Mouse (Mus musculus) lung, embryonic 14.5 days (tissue): Measurements from ENCODE around the gene Cldn9. TPM values are rescaled to one million over a fixed set of nuclear protein-coding genes. Genes with fewer than 3 reads are reported as not detected.

Experiments used
- ATAC-seq: fragments of 200-750 bp; cut with Nextera tagmentation; 2 replicates; pipeline ENCODE4 v1.8.0; 2017; ENCODE audit warnings: mild to moderate bottlenecking, moderate TSS enrichment, moderate library complexity; ENCODE audit not compliant: insufficient read depth
- DNase-seq: peaks from one replicate; pipeline ENCODE4 v3.0.0-alpha.2; 2015
- H3K27ac ChIP-seq: fragments of 300-500 bp; sonication (generic); 2 replicates; pipeline ENCODE4 v1.5.1; 2014; ENCODE audit warnings: low read depth, mild to moderate bottlenecking, moderate library complexity
- H3K27me3 ChIP-seq: fragments of 300-500 bp; sonication (generic); 2 replicates; pipeline ENCODE4 v1.6.1; 2014; ENCODE audit warnings: low read length, control low read depth; ENCODE audit not compliant: insufficient read depth
- H3K36me3 ChIP-seq: fragments of 300-500 bp; sonication (generic); 2 replicates; pipeline ENCODE4 v1.6.1; 2014; ENCODE audit warnings: control low read depth; ENCODE audit not compliant: insufficient read depth
- H3K4me1 ChIP-seq: fragments of 300-500 bp; sonication (generic); 2 replicates; pipeline ENCODE4 v1.6.1; 2014; ENCODE audit warnings: antibody characterized with exemption, control low read depth; ENCODE audit not compliant: insufficient read depth
- H3K4me2 ChIP-seq: fragments of 300-500 bp; sonication (generic); 2 replicates; pipeline ENCODE4 v1.6.1; 2014; ENCODE audit warnings: mild to moderate bottlenecking
- H3K4me3 ChIP-seq: fragments of 300-500 bp; sonication (generic); 2 replicates; pipeline ENCODE4 v1.5.1; 2014; ENCODE audit warnings: low read depth, low read length
- H3K9ac ChIP-seq: fragments of 300-500 bp; sonication (generic); 2 replicates; pipeline ENCODE4 v1.6.1; 2014
- H3K9me3 ChIP-seq: fragments of 300-500 bp; sonication (generic); 2 replicates; pipeline ENCODE4 v1.6.1; 2016; ENCODE audit warnings: low read depth, low read length, control low read depth
- CTCF ChIP-seq: IDR thresholded peaks from 2 replicates; pipeline ENCODE4 v1.5.1; 2016; ENCODE audit warnings: antibody characterized with exemption, low read depth
- WGBS: fragments of 180-500 bp; shearing (Covaris S2); extraction: QIAGEN DNeasy Blood & Tissue Kit; methylation state at CpG from one replicate; pipeline ENCODE4 v1.1.7; 2014; 5-methylcytosine and 5-hydroxymethylcytosine counted together
- polyA plus RNA-seq: library from polyadenylated mRNA; unstranded; fragments of >200 nt; fragmentation: Nextera tagmentation; extraction: Ambion mirVana; gene quantifications from 2 replicates; pipeline ENCODE4 v1.2.1, GENCODE M21; 2014

Cldn9 gene
- polyA plus RNA-seq, 1 experiment from 2014 or later = 6.2 TPM

DNA sequence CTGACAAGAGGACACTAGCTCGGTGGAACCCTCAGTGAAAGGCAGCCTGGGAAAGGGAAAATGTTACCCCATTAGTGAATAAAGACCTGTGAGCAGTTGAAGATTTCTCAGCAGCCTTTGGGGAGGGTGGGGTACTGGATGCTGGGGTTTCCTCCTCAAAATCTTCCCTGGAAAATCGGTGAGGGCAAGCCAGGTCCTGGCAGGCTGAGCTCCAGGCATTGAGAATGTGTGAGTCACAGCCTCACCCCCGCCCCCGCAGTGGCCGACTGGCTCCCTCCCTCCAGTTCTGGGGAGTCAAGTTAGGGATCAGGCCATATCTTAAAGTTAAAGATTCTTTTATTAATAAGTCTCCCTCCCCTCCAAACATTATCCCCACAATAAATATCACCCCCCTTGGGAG, 8.7 kb downstream of the Cldn9 start:
- H3K9me3 ChIP-seq = no peaks in the 10 kb centered on the region
- H3K27me3 ChIP-seq = peaks cover 19% of the 10 kb centered on the region
- H3K9ac ChIP-seq = no peak overlapping the region
- H3K36me3 ChIP-seq = peaks cover 10% of the 10 kb centered on the region; the same call in 1 of the 2 replicates
- peak overlapping the region; percentile 33; the same call in 1 of the 2 replicates for H3K27ac ChIP-seq
- peaks cover 6% of the 10 kb centered on the region; the same call in 1 of the 2 replicates for H3K4me1 ChIP-seq
- WGBS = 26% methylated on average over 5 of the region's 5 CpGs
- peak overlapping the region; percentile 61; the same call in 1 of the 2 replicates for H3K4me3 ChIP-seq
- ATAC-seq (no peak), DNase-seq (no peak)
- peak overlapping the region; percentile 96 for H3K4me2 ChIP-seq
- no peak for TF ChIP-seq CTCF

DNA sequence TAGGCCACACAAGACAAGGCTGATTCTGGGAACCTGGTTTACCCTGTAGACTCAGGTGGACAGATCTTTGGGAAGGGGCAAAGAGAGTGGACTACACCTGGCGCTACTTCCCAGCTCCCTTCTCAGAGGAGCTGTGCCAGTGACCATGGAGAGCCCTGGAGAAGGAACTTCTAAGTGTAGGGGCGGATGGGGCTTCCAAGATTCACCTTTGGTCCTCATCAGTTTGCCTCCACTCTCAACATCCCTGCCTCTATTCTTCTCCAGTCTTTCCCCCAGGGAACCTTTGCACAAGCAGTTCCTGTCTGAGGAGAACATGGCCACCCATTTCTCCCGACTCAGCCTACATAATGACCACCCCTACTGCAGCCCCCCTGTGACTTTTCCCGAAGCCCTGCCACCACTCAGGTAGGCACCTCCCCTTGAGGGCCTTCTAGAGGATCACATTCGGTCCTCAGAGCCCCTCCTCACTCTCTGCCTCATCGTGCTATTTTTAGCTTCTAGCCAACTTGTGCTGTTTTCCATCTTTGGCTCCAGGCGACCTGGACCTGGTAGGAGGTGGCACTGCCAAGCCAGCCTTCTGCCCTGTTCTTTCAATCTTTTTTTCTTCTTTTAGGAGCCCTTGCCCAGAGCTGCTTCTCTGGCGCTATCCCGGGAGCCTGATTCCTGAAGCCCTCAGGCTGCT, 9.4 kb downstream of the Cldn9 start:
- DNase-seq = no peak
- no peak for TF ChIP-seq CTCF
- peak overlapping the region; percentile 96 for H3K4me2 ChIP-seq
- no peaks in the 10 kb centered on the region for H3K9me3 ChIP-seq
- H3K4me1 ChIP-seq = peaks cover 6% of the 10 kb centered on the region; the same call in 1 of the 2 replicates
- H3K36me3 ChIP-seq = peaks cover 16% of the 10 kb centered on the region
- peak overlapping the region; percentile 59 for H3K9ac ChIP-seq
- peak overlapping the region; percentile 80; the same call in 1 of the 2 replicates for H3K27ac ChIP-seq
- peak overlapping the region; percentile 61 for H3K4me3 ChIP-seq
- ATAC-seq = 0 out of 2 replicates have a peak, but pooled peaks have one; percentile 0
- H3K27me3 ChIP-seq = peaks cover 12% of the 10 kb centered on the region
- 32% methylated on average over 9 of the region's 9 CpGs for WGBS

DNA sequence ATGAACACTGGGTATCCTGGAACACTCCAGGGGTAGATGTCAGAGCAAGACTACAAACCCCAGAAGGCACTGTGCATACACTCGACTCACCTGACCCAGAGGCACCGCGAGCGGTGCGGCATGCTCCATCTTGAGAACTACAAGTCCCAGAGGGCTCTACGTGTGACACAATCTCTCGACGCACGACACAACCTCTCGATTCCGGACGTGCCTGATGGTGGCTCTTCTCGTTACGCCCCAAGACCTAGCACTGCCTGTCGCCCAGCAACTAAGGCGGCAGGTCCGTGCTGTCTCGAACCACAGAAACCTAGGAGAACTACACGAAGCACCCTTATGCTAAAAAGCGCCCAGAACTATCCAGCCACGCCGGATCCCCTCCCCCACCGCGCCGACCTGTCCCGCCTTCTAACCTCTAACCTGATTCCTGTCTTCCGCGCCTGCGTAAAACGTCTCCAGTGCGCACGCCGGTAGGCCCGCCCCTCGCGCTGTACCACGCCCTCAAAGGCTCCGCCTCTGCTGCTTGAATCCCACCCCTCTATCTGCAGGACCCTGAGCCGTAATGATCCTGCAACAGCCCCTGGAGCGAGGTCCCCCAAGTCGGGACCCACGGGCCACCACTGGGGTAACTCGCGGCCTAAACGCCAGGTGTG, 10.3 kb downstream of the Cldn9 start, which contains the start of the genes Hcfc1r1 and Thoc6:
Hcfc1r1 (plus strand) TSS at position 173 of the 650 bp plus-strand sequence.
Thoc6 (minus strand) TSS at position 459 of the 650 bp plus-strand sequence.
- Histone ChIP-seq H3K9ac (peak within 1 kb of the TSS; percentile 59), H3K9me3 (no peaks in the 10 kb centered on the region), H3K4me3 (peak within 1 kb of the TSS; percentile 61), H3K4me2 (peak within 1 kb of the TSS; percentile 96), H3K27ac (peak within 1 kb of the TSS; percentile 80), H3K27me3 (peaks cover 4% of the 10 kb centered on the region; the same call in 1 of the 2 replicates), H3K36me3 (peaks cover 24% of the 10 kb centered on the region), H3K4me1 (peaks cover 6% of the 10 kb centered on the region; the same call in 1 of the 2 replicates)
- ATAC-seq (peak; percentile 92), DNase-seq (peak; percentile 96)
- under 1% methylated on average over 45 of the region's 45 CpGs for WGBS
- no peak for TF ChIP-seq CTCF

DNA sequence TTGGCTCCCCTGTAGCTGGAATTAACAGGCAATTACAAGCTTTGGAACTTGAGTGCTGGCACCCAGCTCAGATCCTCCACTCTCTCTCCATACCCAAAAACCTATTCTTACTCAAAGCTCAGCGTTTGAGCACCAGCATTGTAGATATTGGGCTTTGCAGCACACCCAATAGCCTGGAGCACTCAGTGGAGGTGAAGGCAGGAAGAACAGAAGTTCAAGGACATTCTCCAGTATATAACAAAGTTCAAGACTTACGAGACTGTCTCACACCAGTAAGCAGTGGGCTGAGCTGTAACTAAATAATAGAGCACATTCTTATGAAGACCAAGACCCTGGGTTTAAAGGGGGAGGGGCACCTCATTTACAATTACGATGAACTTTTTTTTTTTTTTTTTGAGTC, 11.1 kb downstream of the Cldn9 start:
- no peak for DNase-seq
- H3K27me3 ChIP-seq = peaks cover 4% of the 10 kb centered on the region; the same call in 1 of the 2 replicates
- no peaks in the 10 kb centered on the region for H3K9me3 ChIP-seq
- H3K4me1 ChIP-seq = peaks cover 6% of the 10 kb centered on the region; the same call in 1 of the 2 replicates
- ATAC-seq = no peak
- no peak overlapping the region for H3K9ac ChIP-seq
- WGBS = 55% methylated on average over 3 of the region's 3 CpGs
- peak overlapping the region; percentile 96 for H3K4me2 ChIP-seq
- H3K36me3 ChIP-seq = peaks cover 31% of the 10 kb centered on the region
- peak overlapping the region; percentile 61 for H3K4me3 ChIP-seq
- H3K27ac ChIP-seq = no peak overlapping the region
- TF ChIP-seq CTCF = no peak

DNA sequence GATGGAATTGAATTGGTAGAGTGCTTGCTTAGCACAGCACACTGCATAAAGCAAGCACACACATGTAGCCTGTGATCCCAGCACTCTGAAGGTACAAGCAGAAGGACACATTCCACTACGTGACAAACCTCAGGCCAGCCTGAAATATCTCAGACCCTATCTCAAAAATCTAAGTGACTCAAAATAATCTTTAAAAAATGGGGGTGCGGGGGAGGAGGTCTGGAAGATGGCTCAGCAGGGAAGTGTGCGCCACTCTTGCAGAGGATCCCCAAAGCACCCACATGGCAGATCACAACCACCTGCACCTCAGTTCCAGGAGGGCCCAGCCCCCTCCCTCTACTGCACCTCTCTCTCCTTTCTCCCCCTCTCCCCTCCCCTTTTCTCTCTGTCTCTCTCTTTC, 12.3 kb downstream of the Cldn9 start:
- H3K9ac ChIP-seq = no peak overlapping the region
- peaks cover 6% of the 10 kb centered on the region; the same call in 1 of the 2 replicates for H3K4me1 ChIP-seq
- no peak for ATAC-seq
- 90% methylated on average over 3 of the region's 3 CpGs for WGBS
- H3K4me2 ChIP-seq = no peak overlapping the region
- H3K4me3 ChIP-seq = no peak overlapping the region
- peaks cover 40% of the 10 kb centered on the region for H3K36me3 ChIP-seq
- no peaks in the 10 kb centered on the region for H3K9me3 ChIP-seq
- TF ChIP-seq CTCF = no peak
- peaks cover 1% of the 10 kb centered on the region; the same call in 1 of the 2 replicates for H3K27me3 ChIP-seq
- no peak for DNase-seq
- no peak overlapping the region for H3K27ac ChIP-seq

DNA sequence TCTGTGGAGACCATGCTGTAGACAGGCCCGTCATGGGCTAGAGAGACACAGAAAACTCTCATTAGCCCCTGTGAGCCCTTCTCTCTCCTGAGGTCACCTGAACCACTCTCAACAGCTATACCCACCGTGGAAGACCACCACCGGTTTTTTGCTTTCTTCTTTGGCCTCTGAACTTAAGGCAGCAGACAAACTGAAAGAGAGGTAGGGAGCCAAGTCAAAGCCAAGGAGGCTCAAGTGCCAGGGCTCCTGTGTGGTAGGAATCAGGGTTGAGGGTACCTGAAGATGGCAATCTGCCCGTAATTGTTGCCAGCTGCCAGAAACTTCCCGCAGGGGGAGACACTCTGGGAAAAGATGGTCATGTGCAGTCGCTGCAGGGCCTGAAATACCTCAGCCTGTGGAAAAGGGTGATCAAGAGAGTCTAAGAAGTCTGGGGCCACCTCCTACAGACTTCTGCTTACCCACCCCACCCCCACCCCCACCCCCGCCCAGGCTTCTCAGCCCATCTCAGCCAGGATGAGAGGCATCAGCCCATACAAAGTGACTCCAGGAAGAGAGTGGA, 13.2 kb downstream of the Cldn9 start:
- H3K36me3 ChIP-seq = peaks cover 40% of the 10 kb centered on the region
- H3K27ac ChIP-seq = no peak overlapping the region
- no peak overlapping the region for H3K4me3 ChIP-seq
- DNase-seq (no peak), ATAC-seq (no peak)
- no peaks in the 10 kb centered on the region for H3K9me3 ChIP-seq
- peaks cover 6% of the 10 kb centered on the region; the same call in 1 of the 2 replicates for H3K4me1 ChIP-seq
- no peak overlapping the region for H3K4me2 ChIP-seq
- TF ChIP-seq CTCF = no peak
- WGBS = 86% methylated on average over 7 of the region's 7 CpGs
- H3K9ac ChIP-seq = no peak overlapping the region
- no peaks in the 10 kb centered on the region; the same call in 1 of the 2 replicates for H3K27me3 ChIP-seq
